Mouse (Mus musculus) cerebellum, adult 9-10 months (tissue): ENCODE results near the gene Ifna2.

Experiments used
- DNase-seq: peaks from one replicate; pipeline ENCODE4 v3.0.0; 2022

Gene Ifna2

DNA sequence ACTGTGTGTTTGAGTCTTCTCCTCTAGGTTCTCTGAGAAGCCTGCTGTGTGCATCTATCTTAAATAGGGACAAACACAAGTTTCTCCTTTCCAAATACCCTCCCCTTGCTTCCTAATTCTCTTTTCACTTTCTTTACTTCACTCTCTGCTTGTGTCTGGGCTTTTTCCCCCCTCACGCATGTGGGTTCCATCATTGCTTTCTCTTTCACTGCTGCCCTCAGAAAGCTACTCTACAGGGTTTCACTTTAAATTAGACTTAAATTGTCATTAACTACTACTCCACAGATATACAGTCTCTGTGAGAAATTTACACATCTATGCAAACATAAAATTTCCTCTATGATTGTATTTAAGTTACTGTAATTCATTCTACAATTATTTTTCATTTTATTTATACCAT lies at the start of gene Ifna2:
TSS of gene Ifna2 (minus strand) at position 101 of the 400 bp plus-strand sequence.
- DNase-seq = no peak

- DNase-seq = no peak
Observed at GRCm38 (mm10) chr4:88727324-88727723, 43.6 kb upstream of the Ifna2 start.

DNA sequence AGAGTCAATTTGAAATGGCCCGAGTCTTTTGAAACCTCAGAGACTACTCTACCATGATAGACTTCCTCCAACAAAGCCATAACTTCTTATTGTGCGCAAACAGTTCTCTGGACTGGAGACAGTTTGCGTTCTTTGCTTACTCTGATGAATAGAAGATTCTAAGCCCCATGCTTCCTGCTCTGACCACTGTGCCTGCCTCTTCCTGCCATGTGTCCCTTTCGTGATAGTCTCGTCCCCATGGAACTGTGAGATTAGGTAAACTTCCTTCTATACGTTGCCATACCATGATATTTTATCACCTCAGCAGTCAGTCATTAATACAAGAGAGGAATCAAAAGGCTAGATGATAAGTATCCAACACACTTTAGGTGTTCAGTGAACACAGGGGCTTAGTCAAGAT lies 43.0 kb upstream of the Ifna2 start:
- DNase-seq = no peak

GRCm38 (mm10) chr4:88723497-88724090 lies 39.9 kb upstream of the Ifna2 start:
- DNase-seq = no peak

- DNase-seq = peak; percentile 90
Observed at GRCm38 (mm10) chr4:88721791-88722721, 38.3 kb upstream of the Ifna2 start, which contains the start of the genes Gm26566 and Klhl9. Gm26566 (plus strand) TSS chr4:88721805. Klhl9 (minus strand) TSS chr4:88722465.

DNA sequence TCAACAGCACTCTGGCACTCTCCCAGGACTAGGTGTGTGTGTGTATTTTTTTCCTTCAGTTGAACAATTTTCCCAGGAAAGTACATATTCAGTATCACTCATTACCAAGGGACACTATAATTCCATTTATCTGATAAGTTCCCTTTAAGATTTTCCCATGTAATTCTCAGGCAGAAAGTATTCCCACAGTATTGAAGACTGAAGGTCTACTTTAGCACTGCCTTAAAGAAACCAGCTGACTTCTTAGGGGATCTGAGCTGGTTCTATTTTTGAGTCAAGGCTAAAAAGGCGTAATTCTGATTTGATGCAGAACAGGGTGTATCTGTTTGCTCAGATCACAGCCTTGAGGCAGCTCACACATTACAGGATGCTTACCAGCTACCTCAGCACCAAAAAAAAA lies 35.0 kb upstream of the Ifna2 start:
- no peak for DNase-seq

DNA sequence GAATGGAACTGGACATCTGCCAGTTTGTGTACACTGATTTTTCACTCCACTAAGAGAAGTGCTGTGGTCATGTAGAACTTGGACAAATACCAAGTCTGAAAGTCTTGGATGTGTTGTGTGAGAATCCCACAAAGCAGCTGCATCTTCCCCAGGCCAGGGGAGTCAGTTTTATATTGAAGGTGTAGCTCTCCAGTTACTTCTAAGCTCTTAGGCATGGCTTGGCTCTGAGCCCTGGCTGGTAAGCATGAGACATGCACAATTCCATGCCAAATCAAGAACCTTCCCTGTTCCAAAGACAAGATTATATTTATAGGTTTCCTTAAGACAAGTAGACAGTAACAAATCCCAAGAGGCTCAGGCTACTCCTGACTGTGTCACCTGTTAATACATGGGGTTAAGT lies 31.3 kb upstream of the Ifna2 start:
- no peak for DNase-seq

DNA sequence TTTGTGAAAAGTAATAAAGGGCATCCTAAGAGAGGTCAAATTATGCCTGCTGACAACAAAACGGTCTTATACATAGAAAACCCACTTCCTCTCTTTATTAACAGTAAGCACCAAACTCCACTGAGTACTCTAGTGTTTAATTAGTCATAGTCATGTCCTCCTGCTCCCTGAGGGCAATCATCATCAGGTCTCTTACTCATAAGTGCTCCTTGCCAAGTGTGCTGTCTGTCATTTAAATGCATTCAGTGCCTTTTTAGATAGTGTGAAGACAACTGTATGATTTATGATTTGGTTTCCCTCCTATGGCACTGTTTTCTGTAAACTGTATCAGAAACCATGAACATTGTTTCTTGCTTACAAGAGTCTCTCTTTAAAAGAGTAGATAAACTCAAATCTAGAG lies 30.6 kb upstream of the Ifna2 start:
- no peak for DNase-seq

DNA sequence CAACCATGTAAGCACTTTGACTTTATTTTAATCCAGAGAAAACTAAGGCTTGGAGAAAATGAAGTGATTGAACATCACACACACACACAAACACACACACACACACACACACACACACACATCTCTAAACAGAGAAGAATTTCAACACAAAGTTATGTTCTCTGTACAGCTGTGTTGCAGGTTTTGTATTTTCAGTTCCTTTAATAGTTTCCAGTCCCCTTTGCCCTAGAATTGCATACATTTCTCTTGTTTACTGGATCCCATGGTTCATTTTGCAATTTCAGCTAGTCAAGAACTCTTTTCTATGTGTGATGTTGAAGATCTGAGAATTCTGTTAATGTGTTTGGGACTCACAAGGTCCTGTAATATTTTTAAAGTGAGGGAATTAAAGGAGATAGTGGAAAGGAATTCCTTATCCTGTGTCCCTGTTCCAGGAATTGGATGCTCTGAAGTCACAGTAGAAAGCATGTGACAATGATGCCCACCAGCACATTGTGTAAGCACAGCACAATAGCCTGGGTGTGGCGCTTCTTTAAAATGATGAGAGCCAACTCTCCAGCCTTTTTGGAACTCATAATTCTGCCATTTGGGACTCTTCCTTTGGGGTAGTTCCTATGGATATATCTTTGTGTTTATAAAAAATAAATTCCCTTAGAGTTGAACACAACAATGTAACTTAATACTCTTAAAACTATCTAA lies 23.6 kb upstream of the Ifna2 start:
- DNase-seq = no peak

GRCm38 (mm10) chr4:88705924-88706323 lies 22.2 kb upstream of the Ifna2 start:
- no peak for DNase-seq

- DNase-seq = no peak
Observed at GRCm38 (mm10) chr4:88699301-88699700, 15.6 kb upstream of the Ifna2 start.

DNA sequence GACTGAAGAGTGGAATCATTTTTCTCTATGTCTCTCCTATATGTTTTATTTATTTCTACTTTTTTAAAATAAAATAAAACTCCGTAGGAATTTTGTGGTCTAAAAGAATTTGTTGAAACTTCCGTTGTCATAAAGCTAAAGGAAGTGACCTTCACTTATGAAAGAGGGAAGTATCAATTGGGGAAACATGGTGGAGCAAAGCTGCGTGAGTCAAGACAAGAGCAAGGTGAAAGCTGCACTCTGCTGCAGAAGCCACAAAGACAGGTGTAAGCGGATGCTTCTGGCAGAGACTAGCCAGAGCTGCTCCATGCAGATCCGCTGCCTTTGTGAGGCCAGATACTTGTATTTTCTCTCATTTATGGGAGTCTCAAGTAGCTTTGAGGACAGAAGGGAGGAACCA lies 15.1 kb upstream of the Ifna2 start:
- DNase-seq = no peak

DNA sequence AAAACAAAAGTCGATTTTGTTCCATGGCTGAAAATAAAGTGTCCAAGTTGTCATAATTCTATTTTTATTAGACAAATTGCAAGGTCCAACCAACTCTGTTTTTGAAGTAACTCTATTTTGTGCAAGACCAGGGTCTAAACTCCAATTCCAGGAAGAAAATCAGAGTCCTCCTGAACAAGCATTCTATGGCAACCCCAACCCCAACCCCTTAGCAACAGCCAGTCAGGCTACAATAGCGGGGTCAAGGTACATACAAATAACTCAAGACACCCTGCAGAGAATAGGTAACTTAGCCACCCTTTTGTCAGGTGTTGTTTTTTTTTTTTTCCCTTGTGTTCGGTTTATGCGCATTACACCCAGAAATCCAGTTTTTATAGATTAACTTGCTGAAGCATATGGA lies 14.0 kb upstream of the Ifna2 start:
- no peak for DNase-seq

- no peak for DNase-seq
Observed at GRCm38 (mm10) chr4:88697108-88697507, 13.4 kb upstream of the Ifna2 start.

DNA sequence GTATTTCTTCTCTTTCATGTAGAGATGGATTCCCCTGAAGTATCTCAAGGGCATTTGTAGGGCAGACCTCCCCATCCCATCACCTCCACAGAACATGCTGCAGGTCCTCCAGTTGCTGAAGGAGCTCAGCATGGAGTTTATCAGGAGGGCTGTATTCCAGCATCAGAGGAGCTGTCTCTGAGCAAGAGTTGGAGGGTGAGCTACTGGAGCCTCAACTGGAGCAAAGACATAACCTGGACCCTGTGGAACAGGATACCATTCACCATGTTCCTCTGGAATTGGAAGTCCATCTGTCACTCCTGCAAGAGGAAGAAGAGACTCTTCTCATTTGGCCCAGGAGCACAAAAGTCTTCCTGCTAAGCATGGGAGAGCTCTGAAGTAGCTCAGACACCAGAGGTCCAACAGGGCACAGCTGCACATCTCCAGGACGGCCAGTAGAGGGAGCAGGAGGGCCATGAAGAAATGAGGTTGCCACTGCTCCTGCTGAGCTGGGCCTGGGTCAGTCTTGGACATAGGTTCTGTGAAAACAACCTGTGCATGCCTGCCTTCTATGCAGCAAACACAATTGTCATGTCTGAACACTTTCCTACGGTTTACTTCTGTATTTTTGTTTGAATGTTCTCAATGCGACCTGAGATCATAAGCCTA lies 12.6 kb upstream of the Ifna2 start:
- peak; percentile 81 for DNase-seq

DNA sequence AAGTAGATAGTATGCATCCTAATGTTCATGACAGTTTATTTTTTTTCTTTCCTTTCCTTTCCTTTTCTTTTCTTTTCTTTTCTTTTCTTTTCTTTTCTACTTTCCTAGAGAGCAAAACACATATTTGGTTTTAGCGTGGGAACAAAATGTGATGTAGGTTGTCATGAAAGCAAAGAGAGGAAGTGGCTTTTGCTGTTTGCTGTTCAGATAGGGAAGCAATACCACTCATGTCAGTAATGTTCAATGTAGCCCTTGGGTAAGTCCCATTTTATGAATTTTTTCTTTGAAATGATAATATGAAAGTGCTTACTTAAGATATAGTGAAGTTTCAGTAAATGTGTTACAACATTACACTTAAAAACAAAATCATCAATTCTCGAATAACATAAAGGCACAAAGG lies 9.7 kb upstream of the Ifna2 start:
- no peak for DNase-seq

- DNase-seq = no peak
Observed at GRCm38 (mm10) chr4:88692537-88692936, 8.8 kb upstream of the Ifna2 start.

DNA sequence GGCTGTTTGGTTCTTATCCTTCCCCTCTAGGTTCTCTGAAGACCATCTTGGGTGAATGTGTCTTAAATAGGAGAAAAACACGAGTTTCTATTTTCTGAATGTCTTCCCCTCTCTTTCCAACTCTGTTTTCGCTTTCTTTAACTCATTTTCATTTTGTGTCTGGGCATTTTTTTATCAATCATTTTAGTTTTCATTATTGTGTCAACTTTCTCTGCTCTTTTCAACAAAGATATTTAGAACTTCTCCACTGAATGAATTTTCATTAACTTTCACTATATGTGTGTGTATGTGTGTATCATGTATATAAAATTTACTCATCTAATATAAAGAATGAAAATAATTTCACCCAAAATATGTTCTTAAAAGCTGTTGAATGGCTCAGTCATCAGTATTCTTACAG lies 7.5 kb upstream of the Ifna2 start, which contains the start of gene Ifnab:
TSS of gene Ifnab (minus strand) at position 101 of the 400 bp plus-strand sequence.
- DNase-seq = no peak

DNA sequence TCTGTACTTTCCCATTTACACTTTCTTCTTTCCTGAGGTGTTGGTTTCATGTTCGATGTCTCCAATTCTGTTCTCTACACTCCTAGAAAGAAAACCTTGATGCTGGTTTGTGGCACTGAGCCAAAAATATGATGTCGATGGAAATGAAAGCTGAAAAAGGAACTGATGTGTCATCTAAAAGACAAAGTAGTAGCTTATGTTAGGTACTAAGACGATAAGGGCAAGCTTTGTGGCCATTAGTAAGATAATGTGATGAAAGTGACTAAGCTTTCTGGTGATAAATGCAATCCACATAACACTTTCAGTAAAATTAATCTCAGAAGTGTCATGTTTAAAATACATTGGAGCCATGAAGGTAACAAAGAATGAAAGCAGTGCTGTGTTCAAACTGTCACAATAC lies 2.4 kb downstream of the Ifna2 start:
- DNase-seq = no peak

DNA sequence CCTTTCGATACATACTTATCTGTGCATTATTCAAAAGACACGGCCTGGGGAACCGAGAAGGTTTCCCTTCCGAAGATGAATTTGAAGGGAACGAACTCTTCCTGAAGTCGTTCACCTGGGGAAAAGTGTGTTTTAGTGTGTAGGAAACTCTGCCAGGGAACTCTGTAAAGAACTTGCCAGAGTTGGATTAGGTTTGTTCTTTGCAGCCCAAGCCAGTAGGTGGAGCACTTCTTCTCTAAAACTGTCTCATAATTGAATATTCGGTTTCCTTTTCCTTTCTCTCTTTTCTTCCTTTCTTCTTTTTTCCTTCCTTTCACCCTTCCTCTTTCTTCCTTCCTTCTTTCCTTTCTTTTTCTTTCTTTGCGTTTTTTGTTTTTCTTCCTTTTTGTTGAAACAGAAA lies 3.4 kb downstream of the Ifna2 start:
- no peak for DNase-seq

GRCm38 (mm10) chr4:88676824-88677223 lies 6.9 kb downstream of the Ifna2 start, which contains the start of gene Ifna16:
Ifna16 (minus strand) TSS chr4:88676924.
- no peak for DNase-seq

DNA sequence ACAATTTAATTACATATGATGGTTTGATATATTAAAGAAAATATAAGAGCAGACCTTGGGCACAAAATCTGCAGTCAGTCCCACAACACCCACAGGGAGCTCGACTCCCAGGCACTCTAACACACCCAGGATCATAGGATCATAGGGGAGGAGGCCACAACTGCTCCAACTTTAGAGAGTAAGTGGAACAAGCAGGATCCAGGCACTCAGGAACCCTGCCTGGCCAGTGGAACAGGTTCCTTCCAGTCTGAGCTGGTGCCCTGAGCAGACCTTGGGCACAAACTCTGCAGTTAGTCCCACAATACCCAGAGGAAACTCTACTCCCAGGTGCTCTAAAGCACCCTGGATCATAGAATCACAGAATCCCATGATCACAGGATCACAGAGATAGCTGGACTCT lies 28.3 kb downstream of the Ifna2 start:
- DNase-seq = no peak

- no peak for DNase-seq
Observed at GRCm38 (mm10) chr4:88653644-88654043, 30.1 kb downstream of the Ifna2 start.
